Mouse (Mus musculus): ENCODE measurements around the gene Sirt2.

The Sirt2 gene

DNA sequence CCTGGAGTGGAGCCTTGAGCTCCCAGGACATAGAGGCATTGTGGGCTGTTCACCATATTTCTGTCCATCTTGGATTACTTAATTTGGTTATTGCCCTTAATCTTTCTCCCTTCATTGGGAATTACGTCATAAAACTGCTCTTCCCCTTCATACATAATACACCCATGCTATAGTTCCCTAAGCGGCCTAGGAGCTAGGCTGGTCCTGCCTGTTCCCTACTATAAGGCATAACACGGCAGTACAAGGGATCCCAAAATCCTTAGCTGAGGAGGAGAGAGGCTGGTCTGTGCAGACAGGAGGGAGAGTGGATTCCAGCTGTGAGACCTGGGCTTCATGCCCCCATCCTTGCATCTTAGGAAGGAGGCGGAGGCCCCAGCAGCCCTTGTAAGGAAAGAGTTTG, 51.4 kb downstream of the Sirt2 start:
- no peak for DNase-seq

DNA sequence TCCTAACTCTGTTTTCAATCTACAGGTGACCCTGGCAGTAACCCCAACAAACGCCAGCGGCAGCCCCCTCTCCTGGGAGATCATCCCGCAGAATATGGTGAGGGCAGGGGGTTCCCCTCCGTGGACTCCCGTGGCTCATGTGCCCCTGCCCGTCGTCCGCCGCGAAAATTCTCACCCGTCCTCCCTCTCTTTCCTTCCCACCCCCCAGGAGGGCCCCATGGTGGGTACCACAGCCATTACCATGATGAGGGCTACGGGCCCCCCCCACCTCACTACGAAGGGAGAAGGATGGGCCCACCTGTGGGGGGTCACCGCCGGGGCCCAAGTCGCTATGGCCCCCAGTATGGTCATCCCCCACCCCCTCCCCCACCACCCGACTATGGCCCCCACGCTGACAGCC, 51.9 kb downstream of the Sirt2 start:
- no peak for DNase-seq

DNA sequence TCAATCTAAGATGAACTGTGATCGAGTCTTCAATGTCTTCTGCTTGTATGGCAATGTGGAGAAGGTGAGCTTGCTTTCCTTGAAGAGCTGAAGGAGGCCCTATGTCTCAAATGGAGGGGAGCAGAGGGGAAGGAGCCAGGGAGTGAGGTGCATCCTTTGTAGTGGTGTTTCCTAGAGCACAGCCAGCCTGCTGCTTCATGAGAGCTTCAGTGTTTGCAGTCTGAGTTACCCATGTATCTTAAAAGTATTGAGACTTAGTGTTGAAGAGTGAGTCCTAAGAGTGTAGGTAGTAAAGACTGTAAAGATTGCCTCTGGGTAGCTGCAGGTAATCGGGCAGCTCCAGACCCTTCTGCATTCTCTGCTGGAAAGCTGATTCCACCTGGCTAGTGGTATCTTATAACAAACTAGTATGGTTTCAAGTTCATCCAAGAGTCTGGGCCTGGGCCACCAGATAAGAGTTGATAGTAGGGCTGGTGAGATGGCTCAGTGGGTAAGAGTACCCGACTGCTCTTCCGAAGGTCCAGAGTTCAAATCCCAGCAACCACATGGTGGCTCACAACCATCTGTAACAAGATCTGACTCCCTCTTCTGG, 52.4 kb downstream of the Sirt2 start:
- no peak for DNase-seq

DNA sequence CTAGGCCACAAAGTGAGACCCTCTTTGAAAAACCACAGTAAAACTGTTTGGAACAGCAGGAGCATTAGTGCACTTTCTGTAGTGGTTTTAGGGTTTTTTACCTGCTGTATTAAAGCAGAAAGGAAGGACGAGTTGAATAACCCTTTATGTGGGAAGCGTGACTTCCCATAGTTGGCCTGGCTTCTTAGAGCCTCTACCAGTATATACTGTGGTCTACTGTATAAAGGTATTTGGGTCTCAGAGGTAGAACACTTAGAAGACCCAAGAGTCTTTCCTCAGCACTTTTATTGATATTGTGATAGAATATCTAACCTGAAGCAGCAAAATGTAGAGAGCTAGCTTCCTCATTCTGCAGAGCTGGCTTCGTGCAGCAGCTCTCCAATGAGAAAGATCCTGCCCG, 53.0 kb downstream of the Sirt2 start:
- DNase-seq: no peak

DNA sequence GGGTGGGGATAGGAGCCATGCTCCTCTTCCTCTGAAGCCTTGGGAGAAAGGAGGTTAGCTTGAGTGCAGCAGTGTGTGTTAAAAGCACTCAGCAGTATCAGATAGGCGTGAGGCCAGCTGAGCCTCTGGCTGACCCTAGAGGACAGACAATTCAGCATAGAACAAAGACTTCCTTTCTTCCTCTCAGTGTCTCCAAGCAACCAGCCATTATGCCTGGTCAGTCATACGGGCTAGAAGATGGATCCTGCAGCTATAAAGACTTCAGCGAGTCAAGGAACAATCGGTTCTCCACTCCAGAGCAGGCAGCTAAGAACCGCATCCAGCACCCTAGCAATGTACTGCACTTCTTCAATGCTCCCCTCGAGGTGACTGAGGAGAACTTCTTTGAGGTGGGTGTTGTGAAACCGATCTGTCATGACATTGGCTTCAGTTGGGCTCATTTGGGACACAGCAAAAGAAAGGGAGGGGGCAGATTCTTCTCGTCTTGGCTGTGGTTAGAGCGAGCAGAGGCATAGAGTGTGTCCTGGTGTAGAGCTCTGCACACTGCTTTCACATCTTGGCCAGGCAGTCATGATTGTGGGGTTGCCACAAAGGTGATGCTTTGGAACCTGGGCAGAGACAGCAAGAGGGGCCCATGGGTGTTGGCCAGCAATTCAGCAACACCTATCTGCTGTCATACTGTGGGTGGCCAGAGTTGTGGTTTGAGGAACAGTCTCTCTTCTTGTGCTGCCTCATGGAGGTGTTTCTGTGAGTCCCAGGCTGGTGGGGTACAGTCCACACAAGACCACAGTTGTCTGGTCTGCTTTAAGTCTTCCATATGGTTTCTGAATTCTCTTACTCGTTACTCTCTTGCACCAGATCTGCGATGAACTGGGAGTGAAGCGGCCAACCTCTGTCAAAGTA, 54.1 kb downstream of the Sirt2 start:
- no peak for DNase-seq

DNA sequence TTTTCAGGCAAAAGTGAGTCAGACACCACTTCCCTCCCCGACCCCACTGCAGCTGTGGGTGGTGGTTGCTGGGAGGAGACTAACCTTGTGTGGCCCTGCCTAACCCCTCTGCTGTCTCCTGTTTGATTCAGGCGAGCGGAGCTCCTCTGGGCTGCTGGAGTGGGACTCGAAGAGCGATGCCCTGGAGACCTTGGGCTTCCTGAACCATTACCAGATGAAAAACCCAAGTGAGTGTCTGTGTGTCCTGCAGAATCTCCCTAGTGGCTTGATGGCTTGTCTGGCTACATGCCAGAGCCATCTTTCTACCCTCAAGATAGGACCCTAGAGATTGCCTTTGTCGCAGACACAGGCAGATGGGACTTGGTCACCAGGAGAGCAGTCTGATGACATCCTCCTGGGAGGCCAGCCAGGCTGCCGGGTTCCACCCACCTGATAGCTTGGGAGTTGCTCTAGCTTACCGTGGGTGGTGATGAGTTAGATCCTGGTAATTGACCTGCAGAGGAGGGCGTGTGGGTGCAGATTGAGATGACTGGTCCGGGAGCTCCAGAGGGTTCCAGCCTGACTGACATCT, 54.8 kb downstream of the Sirt2 start:
- DNase-seq: peak; percentile 70 to 77

DNA sequence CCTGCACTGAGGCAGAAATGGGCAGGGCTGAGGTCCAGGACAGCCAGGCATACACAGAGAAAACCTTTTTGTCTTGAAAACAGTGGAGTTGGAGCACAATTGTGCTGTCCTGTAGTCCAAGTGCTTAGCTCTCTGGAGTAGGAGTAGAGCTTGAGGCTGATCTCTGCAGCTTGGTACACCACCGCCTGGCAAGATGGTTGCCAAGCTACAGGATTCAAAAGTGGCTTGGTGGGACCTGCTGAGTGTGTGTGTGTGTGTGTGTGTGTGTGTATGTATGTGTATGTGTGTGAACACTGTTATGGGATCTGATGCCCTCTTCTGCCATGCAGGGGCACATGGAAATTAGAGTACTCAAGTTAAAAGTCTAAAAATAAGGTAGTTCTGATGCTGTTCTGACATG, 56.0 kb downstream of the Sirt2 start:
- no peak for DNase-seq

DNA sequence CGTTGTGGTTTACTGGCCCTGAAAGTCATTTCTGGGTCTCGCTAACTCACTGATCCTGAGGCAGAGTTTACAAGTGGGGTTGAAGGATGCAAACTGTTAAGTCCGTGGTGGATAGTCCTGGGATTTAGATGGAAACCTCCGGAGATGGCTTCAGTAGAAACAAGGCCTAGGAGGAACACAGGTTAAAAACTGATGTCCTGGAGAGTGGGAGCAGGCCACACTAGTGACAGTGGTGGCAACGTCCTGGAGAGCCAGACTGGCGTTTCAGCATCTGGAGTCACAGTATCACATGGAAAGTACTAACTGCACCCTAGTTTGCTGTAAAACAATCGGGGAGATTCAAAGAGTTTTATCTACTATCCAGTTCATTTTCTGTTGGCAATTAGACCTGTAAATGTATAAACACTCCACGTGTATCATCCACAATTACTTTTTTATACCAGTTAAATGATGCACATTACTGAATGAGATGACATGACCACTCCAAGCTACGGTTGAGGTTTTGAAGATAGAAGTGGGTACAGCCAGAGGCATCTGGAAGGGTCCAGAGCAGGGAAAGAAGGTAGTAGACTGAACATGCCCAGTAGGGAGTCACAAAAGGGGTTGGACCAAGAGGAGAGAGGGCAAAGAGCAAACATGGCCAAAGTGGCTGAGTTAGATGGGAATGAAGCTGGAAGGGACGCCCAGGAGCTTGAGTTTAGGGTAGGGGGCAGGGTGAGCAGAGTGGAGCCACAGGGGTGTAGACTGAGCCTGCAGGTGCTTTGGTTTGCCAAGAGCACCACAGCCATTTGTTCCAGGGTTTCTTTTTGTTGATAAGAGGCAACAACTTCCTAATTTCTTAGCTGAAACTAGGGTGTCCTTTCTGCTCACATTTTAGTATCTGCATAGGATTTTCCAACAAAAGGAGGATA, 56.7 kb downstream of the Sirt2 start:
- no peak for DNase-seq

DNA sequence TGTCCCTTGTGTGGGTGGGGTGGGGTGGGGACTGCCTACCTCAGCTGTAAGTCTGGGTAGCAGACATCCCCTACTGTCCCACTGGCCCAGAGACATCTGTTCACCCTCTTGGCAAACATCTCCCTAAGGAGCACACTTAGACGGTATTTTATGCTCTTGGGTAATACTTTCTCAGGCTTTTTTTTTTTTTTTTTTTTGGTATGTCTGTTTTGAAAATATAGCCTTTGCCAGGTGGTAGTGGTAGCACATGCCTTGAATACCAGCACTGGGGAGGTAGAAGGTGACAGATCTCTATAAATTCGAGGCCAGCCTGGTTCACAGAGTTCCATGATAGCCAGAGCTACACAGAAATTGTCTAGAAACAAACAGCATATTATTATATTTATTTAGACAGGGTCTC, 57.4 kb downstream of the Sirt2 start:
- DNase-seq: no peak

DNA sequence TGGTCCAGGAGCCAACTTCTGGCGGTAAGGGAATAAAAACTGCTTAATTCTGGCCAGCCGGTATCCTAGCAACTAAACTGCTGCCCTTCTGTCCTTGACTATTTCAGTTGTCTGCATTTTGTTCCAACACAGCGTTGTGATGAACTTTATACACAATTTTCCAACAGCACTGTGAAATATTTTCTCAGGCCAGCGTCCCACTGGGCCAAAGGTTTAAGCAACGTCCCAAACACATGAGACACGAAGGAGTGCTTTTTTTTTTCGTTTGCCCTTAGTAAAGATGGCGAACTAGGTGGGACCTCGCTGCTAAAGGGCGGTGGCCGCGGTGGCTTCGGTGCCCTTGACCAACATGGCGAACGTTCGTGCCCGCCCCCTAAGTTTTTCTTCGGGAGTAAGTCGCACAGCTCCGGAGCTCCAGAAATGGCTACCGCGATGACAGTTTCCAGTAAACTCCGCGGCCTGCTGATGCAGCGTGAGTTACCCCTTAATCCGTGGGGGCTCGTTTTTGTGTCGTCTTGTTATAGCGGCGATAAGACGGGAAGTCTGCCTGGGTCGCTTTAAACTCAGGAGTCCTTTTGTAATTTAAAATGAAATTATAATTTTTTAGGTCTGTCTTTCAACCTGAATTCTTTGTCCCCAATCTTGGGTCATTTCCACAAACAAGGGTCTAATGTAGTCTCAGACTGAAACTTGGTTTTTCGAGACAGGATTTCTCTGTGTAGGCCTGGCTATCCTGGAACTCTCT, 58.6 kb downstream of the Sirt2 start, which contains the start of gene Ech1:
TSS of gene Ech1 (plus strand) at position 277 of the 745 bp plus-strand sequence.
- DNase-seq: peak; percentile 91 to 92

DNA sequence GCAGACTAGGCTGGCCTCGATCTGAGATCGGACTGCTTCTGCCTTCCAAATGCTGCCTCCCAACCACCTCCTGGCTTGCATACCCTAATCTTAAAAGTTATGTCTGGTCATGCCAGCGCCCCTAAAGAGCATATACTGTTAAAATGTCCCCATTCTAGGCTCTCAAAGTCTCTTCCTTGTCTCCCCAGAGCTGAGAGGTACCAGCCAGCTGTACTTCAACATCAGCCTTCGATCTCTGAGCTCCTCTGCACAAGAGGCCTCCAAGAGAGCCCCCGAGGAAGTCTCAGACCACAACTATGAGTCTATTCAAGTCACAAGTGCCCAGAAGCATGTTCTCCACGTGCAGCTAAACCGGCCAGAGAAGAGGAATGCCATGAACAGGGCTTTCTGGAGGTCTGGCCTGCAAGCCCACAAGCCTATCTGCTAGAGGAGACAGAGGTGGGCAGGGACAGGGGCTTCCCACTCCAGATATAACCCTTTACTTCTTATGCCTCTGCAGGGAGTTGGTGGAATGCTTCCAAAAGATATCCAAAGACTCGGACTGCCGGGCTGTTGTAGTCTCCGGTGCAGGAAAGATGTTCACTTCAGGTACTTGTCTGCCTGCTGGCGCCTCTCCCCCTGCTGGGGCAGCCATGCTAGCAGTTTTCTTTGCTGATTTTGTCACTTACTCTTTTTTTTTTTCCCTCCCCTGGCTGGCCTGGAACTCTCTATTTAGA, 59.3 kb downstream of the Sirt2 start:
- peak in 1 of 2 experiments; percentile 31 for DNase-seq

DNA sequence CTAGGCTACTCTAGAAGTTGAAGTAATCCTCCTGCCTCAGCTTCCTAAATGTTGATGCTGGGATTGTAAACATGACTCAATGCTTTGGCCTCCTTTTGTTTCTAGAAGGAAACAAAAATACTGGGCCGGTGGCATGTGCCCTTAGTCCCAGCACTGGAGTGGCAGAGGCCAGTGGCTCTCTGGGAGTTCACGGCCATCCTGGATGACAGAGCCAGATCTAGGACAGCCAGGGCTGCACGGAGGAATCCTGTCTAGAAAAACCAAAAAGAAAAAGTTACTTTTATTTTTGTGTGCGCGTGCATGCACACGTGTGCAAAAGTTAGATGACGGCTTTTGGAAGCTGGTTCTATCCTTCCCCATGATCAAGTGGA, 59.9 kb downstream of the Sirt2 start:
- DNase-seq: no peak

DNA sequence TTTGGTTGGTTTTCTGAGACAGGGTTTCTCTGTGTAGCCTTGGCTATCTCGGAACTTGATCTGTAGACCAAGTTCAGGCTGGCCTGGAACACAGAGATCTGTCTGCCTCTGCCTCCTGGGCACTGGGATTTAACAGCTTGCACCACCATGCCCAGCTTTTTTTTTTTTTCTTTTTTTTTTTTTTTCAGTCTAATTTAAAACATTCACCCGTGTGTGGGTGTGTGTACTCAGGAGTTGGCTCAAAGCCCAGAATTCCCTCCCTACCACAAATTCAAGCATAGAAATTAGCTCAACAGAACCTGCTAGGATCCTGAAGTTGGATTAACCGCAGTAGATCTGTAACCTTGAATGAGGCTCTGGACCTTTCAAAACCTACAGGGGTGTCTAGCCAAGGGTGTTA, 60.8 kb downstream of the Sirt2 start:
- DNase-seq: peak; percentile 49 to 57

DNA sequence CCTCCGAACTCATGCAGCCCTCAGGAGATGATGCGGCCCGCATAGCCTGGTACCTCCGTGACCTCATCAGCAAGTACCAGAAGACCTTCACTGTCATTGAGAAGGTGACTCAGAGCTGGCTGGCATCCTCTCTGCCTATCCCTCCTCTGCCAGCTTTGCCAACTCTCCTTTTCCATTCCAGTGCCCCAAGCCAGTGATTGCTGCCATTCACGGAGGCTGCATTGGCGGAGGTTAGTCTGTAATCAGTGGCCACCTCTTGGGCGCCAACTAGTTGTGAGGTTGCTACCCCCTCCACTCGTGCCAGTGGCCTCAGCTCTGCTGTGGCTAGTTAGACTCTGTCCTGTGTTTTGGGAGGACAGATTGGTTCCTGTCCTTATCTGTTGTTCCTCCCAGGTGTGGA, 63.3 kb downstream of the Sirt2 start:
- DNase-seq: no peak

DNA sequence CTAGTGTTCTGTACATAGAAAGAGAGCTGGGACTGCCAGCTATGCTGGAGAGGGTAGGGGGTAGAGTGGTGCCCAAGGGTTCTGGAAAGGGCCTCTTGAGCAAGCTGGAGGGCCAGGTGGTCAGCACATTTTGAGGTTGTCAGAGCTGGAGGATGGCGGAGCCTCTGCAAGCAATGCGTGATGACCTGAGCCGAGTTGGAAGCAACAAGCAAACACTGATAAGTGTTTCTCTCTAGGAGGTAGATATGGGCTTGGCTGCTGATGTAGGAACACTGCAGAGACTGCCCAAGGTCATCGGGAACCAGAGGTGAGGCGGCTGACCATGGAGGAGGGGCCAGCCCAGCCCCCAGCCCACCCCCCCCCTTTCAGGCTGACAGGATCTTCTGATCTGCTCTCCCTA, 64.4 kb downstream of the Sirt2 start:
- no peak for DNase-seq

DNA sequence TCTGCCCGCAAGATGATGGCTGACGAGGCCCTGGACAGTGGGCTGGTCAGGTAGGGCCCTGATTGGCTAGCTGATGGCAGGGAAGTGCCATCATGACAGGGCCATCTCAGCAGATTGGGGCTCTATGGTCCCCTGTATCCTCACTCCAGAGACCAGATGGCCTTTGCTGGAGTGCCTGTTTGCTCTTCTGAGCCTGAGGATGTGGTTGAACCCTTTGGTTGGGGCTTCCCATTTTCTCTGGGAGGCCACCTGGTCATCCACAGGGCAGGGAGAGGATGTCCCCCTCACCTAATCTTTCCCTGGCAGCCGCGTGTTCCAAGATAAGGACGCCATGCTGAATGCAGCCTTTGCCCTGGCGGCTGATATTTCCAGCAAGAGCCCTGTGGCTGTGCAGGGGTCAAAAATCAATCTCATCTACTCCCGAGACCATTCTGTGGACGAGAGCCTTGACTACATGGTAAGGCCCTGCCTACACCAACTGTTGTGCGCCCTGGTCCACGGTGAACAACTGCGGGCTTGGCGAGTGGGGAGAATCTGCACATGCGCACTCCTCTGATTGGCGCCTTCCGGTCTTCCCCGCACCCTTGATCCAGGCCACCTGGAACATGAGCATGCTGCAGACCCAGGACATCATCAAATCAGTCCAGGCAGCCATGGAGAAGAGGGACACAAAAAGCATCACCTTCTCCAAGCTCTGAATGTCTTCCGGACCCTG, 65.0 kb downstream of the Sirt2 start:
- no peak for DNase-seq

DNA sequence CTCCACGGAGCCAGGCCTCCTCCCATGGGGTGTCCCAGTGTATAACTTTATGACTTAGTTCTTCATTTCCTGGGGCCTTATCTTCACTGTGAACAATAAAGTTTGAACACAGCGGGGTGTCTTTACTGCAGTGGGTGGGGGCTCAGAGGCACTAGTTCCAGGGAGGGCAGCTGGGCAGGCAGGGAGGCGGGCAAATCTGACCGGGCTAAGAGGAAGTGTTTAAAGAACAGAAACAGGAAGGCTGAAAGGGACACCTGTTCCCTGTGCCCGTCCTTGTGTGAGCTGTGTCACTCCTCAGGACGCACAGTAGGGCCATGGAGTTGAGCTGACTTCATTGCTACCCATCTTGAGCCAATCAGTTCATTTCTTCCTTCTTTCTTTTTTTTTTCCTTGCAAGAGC, 65.6 kb downstream of the Sirt2 start:
- DNase-seq: no peak

DNA sequence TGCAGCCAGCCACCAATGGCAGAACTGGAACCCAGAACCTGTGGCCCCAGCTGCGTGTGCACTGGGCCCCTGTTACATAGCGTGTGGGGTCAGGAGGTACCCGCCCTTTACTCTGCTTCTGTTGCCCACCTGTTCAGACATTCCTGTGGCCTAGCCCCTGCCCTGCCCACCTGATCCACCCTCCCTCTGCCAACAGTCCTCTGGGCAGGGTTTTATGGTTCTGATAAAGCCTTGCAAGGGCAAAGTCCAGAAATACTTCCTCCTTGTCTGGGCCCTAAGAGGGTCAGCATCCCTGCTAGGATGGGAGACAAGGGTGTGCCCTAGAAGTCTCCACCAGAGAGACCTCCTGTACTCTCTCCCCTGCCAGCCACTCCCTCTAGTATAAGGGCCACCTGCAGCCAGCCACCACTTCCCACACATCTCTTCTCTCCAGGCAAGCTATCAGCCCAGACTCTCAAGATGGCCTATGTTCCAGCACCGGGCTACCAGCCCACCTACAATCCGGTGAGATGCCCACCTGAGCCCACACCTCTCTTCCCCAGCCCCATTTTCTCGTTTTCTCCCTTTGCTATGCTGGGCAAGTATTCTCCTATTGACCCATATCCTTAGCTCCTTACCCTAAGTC, 67.3 kb downstream of the Sirt2 start, which contains the start of gene Lgals4:
TSS of gene Lgals4 (plus strand) at position 132 of the 625 bp plus-strand sequence.
- DNase-seq: no peak

DNA sequence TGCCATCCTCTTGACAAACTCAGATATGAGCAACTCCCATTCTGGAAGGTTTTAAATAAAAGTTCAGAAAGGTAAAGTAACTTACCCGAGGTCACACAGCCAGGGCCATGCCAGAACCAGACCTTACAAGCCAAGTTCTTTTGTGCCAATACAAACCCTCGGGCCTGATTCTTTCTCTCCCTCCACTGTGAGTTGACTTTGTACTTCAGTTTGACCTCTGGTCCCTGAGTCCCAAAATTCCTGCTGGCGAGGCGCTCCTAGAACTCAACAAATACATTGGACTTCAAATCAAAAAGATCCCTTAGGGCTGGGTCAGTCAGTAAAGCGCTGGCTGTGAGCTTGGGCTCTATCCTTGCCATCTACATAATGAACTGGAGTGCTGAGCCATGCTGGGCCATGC, 70.4 kb downstream of the Sirt2 start:
- DNase-seq: no peak

Data from cerebellum, postnatal 14 days (tissue).